In the genomic region with DNA sequence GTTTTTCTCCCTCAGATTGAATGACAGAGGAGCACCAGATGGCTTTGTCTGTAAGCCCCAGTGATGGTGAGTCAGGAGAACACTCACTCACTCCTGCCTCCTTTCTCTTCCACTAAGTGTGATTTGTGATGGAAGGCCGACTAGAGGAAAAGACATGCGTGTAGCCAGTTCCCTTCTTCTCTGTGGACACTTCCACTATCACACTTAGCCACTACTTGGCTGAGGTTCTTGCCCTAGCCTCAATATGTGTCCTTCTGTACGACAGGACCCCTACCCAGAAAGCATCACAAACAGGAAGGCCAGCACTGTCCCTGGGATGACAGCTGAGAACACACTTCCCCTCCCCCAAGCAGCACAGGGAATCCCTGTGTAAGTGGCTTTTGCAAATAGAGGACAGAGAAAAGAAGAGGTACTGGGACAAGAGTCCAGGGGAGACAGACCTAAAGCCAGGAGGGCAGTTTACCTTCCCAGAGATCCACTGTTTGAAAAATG, we compare ENCODE assay signal across 9 mouse cellular contexts. TPM values are rescaled to one million over a fixed set of nuclear protein-coding genes. Genes with fewer than 3 reads are reported as not detected.
A peak's percentile ranks its signal among the peaks of the same experiment; 100 is the strongest.
DNase-seq lines count a peak whose midpoint lies in the region; ATAC-seq lines count a peak whose summit lies in the region.
"Had no signal": no experiment of that assay in that cellular context is flagged by ENCODE, and none has a peak within 500 bp of the region (broad histone marks: within the 10 kb centered on the region; RNA-seq: fewer than 3 reads in every experiment).

No protein-coding gene starts in this region.

- H3K4me3 ChIP-seq in embryonic facial prominence, embryonic 11.5 days (ENCODE audit: low read depth, low read length), result peak overlapping the region; percentile 61; the same call in 1 of the 2 replicates
- H3K4me3 ChIP-seq in hindbrain, embryonic 16.5 days (ENCODE audit: low read length), result peak overlapping the region; percentile 64
- H3K4me3 ChIP-seq in neural tube, embryonic 13.5 days, result peak overlapping the region; percentile 62

- intact Hi-C loops in left cerebral cortex, postnatal 25 days (cut with DNase I), result loop anchor here (2.0 kb wide), 1 partner anchor 32 kb away; no protein-coding TSS in a partner anchor
- intact Hi-C loops in heart, postnatal 10 days (cut with DNase I), result no loop called here

- no peaks in the 10 kb centered on the region for H3K9me3 ChIP-seq in embryonic facial prominence, embryonic 11.5 days (replicated peaks; ENCODE audit: control insufficient read depth, low read length)
- H3K9me3 ChIP-seq in hindbrain, embryonic 16.5 days (ENCODE audit: control insufficient read depth, low read length), result no peaks in the 10 kb centered on the region
- H3K9me3 ChIP-seq in neural tube, embryonic 13.5 days, result no peaks in the 10 kb centered on the region

- H3K27me3 ChIP-seq in embryonic facial prominence, embryonic 11.5 days (ENCODE audit: control insufficient read depth, insufficient read depth, low read length), result no peaks in the 10 kb centered on the region
- no peaks in the 10 kb centered on the region for H3K27me3 ChIP-seq in hindbrain, embryonic 16.5 days (replicated peaks; ENCODE audit: control insufficient read depth, insufficient read depth, low read length)
- H3K27me3 ChIP-seq in neural tube, embryonic 13.5 days, result no peaks in the 10 kb centered on the region

- 67% methylated on average over 3 of the region's 3 CpGs for WGBS in embryonic facial prominence, embryonic 11.5 days
- WGBS in hindbrain, embryonic 16.5 days, result 31% methylated on average over 3 of the region's 3 CpGs
- 30% methylated on average over 3 of the region's 3 CpGs for WGBS in neural tube, embryonic 13.5 days

- no peak for ATAC-seq in embryonic facial prominence, embryonic 11.5 days (replicated peaks; ENCODE audit: insufficient number of reproducible peaks, low FRiP score, low TSS enrichment, low read depth)
- no peak for ATAC-seq in hindbrain, embryonic 16.5 days
- no peak; the same call in 1 of the 2 replicates for ATAC-seq in neural tube, embryonic 13.5 days (ENCODE audit: low read depth)

- H3K36me3 ChIP-seq in embryonic facial prominence, embryonic 11.5 days (replicated peaks; ENCODE audit: control insufficient read depth, insufficient read depth, low read depth, low read length), result no peaks in the 10 kb centered on the region
- H3K36me3 ChIP-seq in hindbrain, embryonic 16.5 days (ENCODE audit: control insufficient read depth, insufficient read depth, low read length), result peaks cover 20% of the 10 kb centered on the region
- peaks cover 39% of the 10 kb centered on the region for H3K36me3 ChIP-seq in neural tube, embryonic 13.5 days

- peak overlapping the region; percentile 89; the same call in 1 of the 2 replicates for H3K4me2 ChIP-seq in embryonic facial prominence, embryonic 11.5 days (ENCODE audit: low read depth, low read length)
- peak overlapping the region; percentile 73 for H3K4me2 ChIP-seq in hindbrain, embryonic 16.5 days (ENCODE audit: low read length)
- H3K4me2 ChIP-seq in neural tube, embryonic 13.5 days, result peak overlapping the region; percentile 75

- peak overlapping the region; percentile 85; the same call in 1 of the 2 replicates for H3K9ac ChIP-seq in embryonic facial prominence, embryonic 11.5 days (replicated peaks; ENCODE audit: low read length)
- peak overlapping the region; percentile 92 for H3K9ac ChIP-seq in hindbrain, embryonic 16.5 days (ENCODE audit: low read depth, low read length)
- H3K9ac ChIP-seq in neural tube, embryonic 13.5 days, result peak overlapping the region; percentile 87

- H3K27ac ChIP-seq in embryonic facial prominence, embryonic 11.5 days (replicated peaks; ENCODE audit: low read depth, low read length), result no peak overlapping the region
- H3K27ac ChIP-seq in hindbrain, embryonic 16.5 days (ENCODE audit: low read depth, low read length), result peak overlapping the region; percentile 98
- peak overlapping the region; percentile 99 for H3K27ac ChIP-seq in neural tube, embryonic 13.5 days (replicated peaks)
- H3K27ac ChIP-seq: kidney, postnatal 0 days had no signal

- DNase-seq in left cerebral cortex, postnatal 25 days (ENCODE audit: low spot score in 2 of 2), result peak; percentile 50 to 76
- DNase-seq in left cerebral cortex, adult 8-10 months (ENCODE audit: low spot score in 2 of 2), result no peak
- DNase-seq in embryonic facial prominence, embryonic 11.5 days (ENCODE audit: low spot score), result no peak
- no peak for DNase-seq in urinary bladder, adult 18-20 months (ENCODE audit: low spot score in 2 of 2)
- no peak for DNase-seq in heart, postnatal 10 days
- no peak for DNase-seq in urinary bladder, adult 2 months (ENCODE audit: low spot score)

- H3K4me1 ChIP-seq in embryonic facial prominence, embryonic 11.5 days (ENCODE audit: control insufficient read depth, insufficient read depth, low read length), result no peaks in the 10 kb centered on the region
- H3K4me1 ChIP-seq in hindbrain, embryonic 16.5 days (ENCODE audit: control insufficient read depth, insufficient read depth, low read depth, low read length), result peaks cover 20% of the 10 kb centered on the region
- H3K4me1 ChIP-seq in neural tube, embryonic 13.5 days (replicated peaks), result peaks cover 62% of the 10 kb centered on the region

RNA-seq across cellular contexts. Expression of a gene that starts 1.9 kb away (rescaled TPM):
- total RNA-seq in left cerebral cortex, postnatal 25 days (2021), result 100 to 1,000 TPM; 309 to 348 TPM
- 100 to 1,000 TPM; 282 to 335 (median 308) TPM for total RNA-seq in left cerebral cortex, adult 8-10 months (2022)
- polyA plus RNA-seq in embryonic facial prominence, embryonic 11.5 days (2014; fragmentation: Nextera tagmentation; extraction: Ambion mirVana), result 94.9 and 116 TPM in 2 replicates
- 428 and 438 TPM in 2 replicates for polyA plus RNA-seq in hindbrain, embryonic 16.5 days (2015; fragmentation: Nextera tagmentation; extraction: Ambion mirVana)
- 732 and 735 TPM in 2 replicates for polyA plus RNA-seq in neural tube, embryonic 13.5 days (2015; fragmentation: Nextera tagmentation; extraction: Ambion mirVana)
- under 1 TPM; 0.20 to 0.22 TPM for total RNA-seq in heart, postnatal 10 days (2021)
- polyA plus RNA-seq in urinary bladder, adult 2 months (2012; rRNA removed), result 1.4 and 2.0 TPM in 2 replicates

RNA-seq across cellular contexts. Expression of a gene that starts 20.2 kb away (rescaled TPM):
- total RNA-seq in left cerebral cortex, postnatal 25 days (2021), result 10 to 100 TPM; 23.0 to 25.4 TPM
- total RNA-seq in left cerebral cortex, adult 8-10 months (2022), result 10 to 100 TPM; 18.8 to 25.5 (median 25.4) TPM
- polyA plus RNA-seq in embryonic facial prominence, embryonic 11.5 days (2014; fragmentation: Nextera tagmentation; extraction: Ambion mirVana), result 36.9 and 40.6 TPM in 2 replicates
- polyA plus RNA-seq in hindbrain, embryonic 16.5 days (2015; fragmentation: Nextera tagmentation; extraction: Ambion mirVana), result 39.3 and 39.5 TPM in 2 replicates
- 41.2 and 44.8 TPM in 2 replicates for polyA plus RNA-seq in neural tube, embryonic 13.5 days (2015; fragmentation: Nextera tagmentation; extraction: Ambion mirVana)
- total RNA-seq in heart, postnatal 10 days (2021), result 10 to 100 TPM; 19.2 TPM
- polyA plus RNA-seq in urinary bladder, adult 2 months (2012; rRNA removed), result 19.8 and 22.0 TPM in 2 replicates

RNA-seq across cellular contexts. Expression of a gene that starts 29.0 kb away (rescaled TPM):
- total RNA-seq in left cerebral cortex, postnatal 25 days (2021), result 1 to 10 TPM; 2.8 to 4.4 TPM
- 1 to 10 TPM; 1.3 to 3.3 (median 1.8) TPM for total RNA-seq in left cerebral cortex, adult 8-10 months (2022)
- polyA plus RNA-seq in embryonic facial prominence, embryonic 11.5 days (2014; fragmentation: Nextera tagmentation; extraction: Ambion mirVana), result 0.21 and 0.28 TPM in 2 replicates
- polyA plus RNA-seq in hindbrain, embryonic 16.5 days (2015; fragmentation: Nextera tagmentation; extraction: Ambion mirVana), result 0.50 and 0.87 TPM in 2 replicates
- 0.24 and 0.41 TPM in 2 replicates for polyA plus RNA-seq in neural tube, embryonic 13.5 days (2015; fragmentation: Nextera tagmentation; extraction: Ambion mirVana)
- not detected for total RNA-seq in heart, postnatal 10 days (2021)
- 0.04 and 0.22 TPM in 2 replicates for polyA plus RNA-seq in urinary bladder, adult 2 months (2012; rRNA removed)

Comparison
In these comparisons a context has a peak if more than half of its experiments do, and no peak if none do; other contexts are left out.
1. DNase-seq: peak in left cerebral cortex, postnatal 25 days (2 of 2); none in left cerebral cortex, adult 8-10 months (0 of 2), embryonic facial prominence, embryonic 11.5 days (single experiment), urinary bladder, adult 18-20 months (0 of 2), heart, postnatal 10 days (0 of 2) and urinary bladder, adult 2 months (single experiment).
2. RNA of a gene that starts 1.9 kb away (polyA plus RNA-seq): 732 to 735 TPM in neural tube, embryonic 13.5 days, 428 to 438 TPM in hindbrain, embryonic 16.5 days and 94.9 to 116 TPM in embryonic facial prominence, embryonic 11.5 days; 1.4 to 2.0 TPM in urinary bladder, adult 2 months; every median in the first group is over 10 times any median in the second.
3. Peak in every context shown above with its lines, with median percentiles within 50 percentile points of each other: H3K4me2 ChIP-seq, H3K4me3 ChIP-seq and H3K9ac ChIP-seq.